Mouse (Mus musculus): ENCODE results near the gene Erbb2.

DNA sequence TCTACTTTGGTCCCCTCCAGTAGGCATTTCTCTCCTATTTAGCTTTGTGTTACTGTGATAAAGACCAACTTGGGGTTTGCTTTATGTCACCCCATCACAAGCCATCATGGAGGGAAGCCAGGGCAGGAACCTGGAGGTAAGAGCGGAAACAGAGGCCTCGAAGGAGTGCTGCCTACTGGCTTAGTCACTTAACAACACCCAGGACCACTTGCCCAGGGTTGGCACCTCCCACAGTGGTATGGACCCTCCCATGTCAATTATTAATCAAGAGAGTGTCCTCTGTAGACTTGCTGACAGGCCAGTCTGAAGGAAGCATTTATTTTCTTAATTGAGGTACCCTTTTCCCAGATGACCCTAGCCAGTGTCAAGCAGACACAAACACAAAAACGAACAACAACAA, 11.5 kb upstream of the Erbb2 start:
- TF ChIP-seq POLR2A (IDR thresholded peaks at IDR 0.05; ENCODE audit: extremely low read depth, insufficient read depth, low read length), result no peak
- no peak for TF ChIP-seq CTCF (IDR thresholded peaks at IDR 0.05; ENCODE audit: low read depth, low read length)

Measured in liver, adult 2 months (tissue).